Mouse (Mus musculus): ENCODE measurements at regions not wholly inside any gene's neighbourhood (a gene's known extent, or its start where the extent isn't known, plus 50 kb on each side); places are given as distances from the start of the nearest gene placed in this dataset.
"Not testable (repeated sequence)": the region's sequence is repeated elsewhere in the genome, so short reads cannot be mapped to it uniquely, and the experiment has no call there.

DNA sequence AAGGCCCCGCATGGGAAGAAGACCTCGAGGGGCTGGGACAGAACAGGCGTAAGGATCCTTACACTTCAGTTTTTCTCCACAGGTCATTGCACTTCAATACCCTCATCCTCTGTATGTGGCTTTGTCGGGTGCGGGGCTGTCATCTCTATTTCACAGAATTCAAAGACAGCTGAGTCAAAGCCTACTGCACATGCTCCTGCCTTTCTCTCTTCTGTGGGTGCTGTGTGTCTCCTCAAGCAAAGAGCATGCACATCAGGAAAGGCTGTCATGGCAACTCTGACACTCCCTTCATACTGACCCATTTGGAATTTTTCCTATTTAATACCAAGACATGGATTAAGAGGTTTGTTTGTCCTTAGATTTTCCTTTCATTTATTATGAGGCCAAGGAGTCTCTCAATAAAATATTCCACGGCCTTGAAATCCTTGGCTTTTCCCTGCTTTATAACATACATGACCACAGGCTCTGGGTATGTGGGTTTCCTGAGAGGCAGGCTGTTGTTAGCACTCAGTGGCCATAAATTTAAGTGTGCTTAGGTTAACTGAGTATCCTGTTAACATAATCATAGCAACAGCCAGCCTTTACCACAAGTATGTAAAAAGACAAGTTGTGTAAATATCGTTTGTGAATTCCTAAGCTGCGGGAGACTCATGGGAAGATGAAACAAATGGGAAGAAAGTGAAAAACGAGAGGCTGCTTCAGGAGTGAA lies 574.5 kb downstream of the Dcdc2c start:
- no peak for DNase-seq (ENCODE audit: low spot score in 2 of 2)

DNA sequence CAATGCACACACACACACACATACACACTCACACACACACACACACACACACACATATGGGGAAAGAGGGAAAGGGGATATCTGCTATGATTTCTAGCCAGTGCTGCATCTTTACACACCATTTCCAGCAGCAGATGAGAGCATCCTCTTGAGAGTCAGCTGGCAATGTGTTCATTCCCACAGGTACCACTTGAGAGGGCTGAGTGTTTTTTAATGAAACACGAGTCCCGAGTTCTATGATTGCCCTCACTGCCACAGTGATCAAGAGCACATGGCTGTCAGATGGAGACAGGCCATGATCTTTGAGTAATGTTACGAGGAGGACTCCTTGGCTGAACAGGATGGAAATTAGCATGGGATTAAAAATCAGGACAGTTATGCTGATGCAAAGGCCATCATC lies 589.3 kb downstream of the Dcdc2c start:
- no peak for DNase-seq (ENCODE audit: low spot score in 2 of 2)

DNA sequence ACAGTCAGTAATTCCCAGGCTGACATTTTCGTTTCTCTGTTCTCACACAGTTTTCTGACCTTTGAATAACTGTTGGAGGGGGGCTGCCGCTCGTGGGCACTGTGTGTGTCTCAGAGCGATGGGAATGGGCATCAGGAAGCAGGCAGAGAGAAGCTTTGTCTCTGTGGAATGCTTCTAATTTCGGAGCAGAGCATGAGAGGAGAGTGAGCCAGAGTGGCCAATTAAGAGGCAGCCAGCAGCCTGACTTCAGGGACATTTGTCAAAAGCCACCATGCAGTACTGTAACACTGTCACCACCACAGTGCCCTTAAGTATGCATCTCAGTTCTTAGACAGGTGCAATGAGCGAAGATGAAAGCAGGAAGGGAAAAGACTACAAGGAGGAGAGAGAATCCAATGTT lies 592.1 kb downstream of the Dcdc2c start:
- DNase-seq (ENCODE audit: low spot score in 2 of 2), result no peak

DNA sequence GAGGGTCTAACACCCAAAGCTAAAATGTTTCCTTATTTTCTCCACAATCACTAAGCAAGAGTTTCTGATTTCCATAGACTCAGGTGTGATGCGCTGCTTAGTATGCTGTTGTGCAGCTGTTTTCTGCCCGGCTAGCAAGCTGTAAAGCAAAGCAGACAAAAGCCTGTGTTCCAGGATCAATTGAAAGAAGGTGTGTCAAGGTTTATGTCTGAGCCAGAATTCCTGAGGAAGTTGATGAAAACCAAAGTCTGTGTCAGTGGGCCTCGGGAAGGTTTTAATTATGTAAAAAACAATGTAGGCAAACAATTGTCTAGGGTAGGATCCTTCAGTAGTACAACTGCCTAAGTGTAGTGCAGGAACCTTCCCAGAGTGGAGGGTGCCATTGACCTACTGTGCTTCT lies 604.6 kb downstream of the Dcdc2c start:
- DNase-seq (ENCODE audit: low spot score in 2 of 2), result no peak

DNA sequence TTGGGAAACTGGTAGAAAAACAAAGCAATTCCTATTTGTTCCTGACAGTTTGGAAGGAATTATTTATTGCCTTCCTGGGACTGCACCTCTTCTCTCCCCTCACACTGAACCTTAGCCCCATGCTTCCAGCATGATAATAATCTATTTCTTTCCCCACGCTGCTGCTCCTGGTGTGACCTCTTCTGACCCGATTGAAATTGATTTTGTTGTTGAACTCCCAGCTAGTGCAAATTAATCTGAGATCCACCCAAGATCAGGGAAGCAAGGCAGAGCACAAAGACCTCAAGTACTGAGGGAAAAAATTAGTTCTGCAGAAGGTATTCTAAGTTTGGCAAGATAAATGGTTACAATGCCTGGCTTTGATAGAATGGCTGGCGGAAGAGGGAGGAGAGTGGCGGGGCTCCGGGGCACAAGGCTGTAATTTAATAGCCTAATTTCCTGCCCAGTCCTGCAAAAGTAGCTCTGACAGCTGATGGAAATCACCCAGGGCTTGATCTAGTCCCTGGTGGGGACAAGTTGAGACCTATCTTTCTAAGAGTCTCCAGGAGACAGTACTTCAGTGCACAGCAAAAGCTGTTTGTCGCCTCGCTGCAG lies 604.6 kb upstream of the Sox11 start:
- no peak for DNase-seq (ENCODE audit: low spot score in 2 of 2)

DNA sequence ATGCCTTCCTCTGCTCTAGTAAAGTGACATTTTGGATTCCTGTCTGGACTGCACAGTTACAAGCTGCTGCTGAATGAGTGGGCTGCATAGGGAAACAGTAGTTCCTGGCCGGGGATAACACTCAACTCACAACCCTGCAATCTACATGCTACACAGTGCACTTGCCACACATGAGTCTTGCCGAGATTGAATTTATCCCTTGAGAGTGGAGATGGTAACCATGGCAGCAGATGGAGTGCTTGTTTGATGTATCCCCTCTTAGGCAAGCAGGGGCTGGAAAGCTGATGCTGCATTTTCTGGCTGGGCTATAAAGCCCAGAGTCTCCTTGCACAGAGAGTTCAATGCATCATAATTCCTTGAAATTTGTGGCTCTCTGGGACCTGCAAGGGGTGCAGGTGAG lies 603.0 kb upstream of the Sox11 start:
- DNase-seq (ENCODE audit: low spot score in 2 of 2), result no peak

DNA sequence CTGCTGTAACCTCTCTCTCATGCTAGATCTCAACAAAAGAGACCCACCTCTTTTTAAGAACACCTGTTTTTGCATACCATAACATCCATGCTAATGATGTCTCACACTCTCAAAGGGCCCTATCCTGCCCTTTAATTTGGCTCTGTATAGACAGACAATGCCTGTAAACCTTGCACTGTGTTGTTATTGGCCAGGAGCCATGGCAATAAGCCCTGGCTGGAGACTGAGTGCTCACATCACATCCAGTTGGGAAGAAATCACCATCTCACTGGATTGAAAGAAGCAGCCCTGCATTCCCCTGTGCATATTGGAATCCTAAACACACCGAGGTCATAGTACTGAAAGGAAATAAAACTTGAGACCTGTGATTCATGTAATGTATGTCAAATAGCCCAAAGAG lies 598.7 kb upstream of the Sox11 start:
- no peak for DNase-seq (ENCODE audit: low spot score in 2 of 2)

DNA sequence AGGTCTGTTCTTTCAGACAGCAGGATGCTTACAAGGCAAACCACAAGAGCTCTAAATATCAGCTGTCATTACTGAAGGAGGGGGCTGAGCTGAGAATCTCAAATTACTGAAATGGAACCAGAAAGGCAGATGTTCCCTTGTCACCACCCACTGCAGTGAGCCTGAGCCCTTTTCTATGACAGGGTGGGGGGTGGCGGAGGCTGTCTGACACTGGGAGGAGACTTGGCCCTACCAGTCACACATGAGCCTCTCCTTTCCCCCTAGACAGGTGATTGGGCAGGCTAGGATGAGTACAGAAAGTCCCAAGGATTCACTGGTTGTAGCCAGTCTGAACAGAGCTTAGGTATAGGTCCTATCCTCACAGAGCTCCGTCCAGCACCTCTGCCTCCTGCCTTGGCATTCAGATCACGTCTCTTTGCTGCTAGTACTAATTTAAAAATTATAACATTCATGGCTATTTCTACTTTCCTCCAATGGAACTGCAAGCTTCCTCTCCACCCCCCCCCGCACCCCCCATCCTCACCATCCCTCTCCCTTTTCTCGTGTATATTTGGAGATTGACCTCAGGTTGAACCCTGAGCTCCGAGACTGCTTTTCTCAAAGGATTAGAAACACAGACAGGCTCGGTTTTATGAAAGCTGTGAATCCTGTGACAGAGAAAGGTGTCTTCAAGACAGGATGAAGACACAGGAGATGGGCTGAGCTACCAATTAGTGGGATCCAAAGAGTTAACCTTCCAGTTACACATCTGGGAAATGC lies 590.2 kb upstream of the Sox11 start:
- DNase-seq (ENCODE audit: low spot score in 2 of 2), result peak; percentile 33 to 38

DNA sequence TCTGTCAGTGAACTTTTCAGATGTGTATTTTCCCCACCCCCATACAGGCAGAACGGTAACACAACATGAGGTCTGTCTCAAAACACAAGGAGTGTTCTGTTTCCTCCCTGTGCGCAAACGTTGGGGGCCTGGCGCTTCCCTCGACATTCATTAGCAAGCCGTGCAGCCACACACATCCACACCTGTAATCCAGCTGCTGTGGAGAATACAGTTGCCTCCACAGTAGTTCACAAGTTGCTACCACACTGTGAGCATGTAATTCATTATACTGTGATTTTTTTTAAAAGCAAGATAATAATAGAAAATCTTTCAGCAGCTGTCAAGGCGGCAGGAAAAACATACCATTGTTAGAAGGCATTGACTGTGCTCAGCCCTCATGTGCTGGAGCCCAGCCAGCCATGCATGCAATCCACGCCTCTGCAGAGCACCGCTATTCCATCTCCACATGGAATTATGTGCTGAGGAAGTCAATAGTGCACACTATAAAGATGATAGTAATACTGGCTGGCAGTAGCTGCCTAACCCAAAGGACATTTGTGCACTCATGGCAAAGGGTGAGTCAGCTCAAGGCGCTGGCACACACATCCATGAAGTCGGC lies 586.1 kb upstream of the Sox11 start:
- no peak for DNase-seq (ENCODE audit: low spot score in 2 of 2)

DNA sequence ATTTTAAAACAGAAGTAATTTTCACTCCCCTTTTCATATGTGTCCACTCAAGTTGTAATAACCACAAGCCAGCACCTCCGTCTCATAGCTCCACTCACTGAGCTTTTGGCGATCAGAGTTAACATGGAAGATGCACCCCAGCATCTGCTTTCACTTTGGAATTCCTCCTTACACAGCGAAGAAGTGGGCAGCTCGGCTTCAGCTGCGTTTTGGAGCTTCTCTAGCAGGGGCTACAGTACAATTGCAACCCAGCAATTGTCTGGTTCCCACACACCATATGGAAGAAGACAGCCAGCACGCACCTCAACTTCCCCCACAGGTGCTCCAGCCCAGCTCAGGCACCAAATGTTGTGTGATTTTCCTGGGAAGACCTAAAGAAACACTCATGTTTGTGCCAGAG lies 584.4 kb upstream of the Sox11 start:
- no peak for DNase-seq (ENCODE audit: low spot score in 2 of 2)

DNA sequence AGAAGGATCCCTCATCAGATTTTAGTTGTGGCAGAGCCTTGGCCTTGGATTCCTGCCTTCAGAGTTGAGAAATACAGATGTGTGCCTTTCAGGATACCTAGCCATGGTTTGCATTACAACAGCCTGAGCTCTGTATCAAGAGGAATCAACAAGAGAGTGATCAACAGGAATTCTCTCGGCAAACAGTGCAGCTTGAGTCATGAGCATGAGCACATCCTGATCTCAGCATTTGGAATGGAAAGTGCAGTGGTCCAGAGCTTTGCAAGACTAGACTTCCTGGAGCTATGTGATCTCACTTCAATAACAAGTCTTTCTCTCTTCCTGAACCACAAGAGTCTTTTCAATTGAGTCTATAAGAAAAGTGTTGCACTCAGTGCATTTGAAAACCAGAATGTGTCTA lies 578.2 kb upstream of the Sox11 start:
- no peak for DNase-seq (ENCODE audit: low spot score in 2 of 2)

DNA sequence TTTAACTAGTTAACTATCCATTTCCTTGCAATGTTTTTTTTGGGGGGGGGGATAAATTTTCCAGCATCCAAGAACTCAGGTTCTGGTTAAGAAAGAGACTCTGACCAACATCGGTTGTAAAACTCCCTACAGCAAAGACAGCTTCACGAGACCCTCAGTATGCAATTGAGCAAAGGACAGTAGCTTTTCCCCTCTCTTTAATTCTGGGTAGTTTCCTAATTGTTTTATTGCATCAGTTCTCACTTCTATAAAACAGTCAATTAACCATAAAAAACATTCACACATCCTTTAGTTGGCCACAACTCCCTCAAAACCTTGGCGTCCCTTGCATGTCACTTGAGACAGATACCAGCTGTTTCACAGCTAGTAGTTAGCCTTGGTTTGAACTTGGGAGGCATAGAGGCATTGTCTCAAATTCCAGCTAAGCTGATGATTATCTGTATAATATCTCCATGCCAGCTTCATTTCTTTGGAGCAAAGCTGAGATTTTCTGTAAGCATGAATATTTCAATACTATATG lies 574.1 kb upstream of the Sox11 start:
- no peak for DNase-seq (ENCODE audit: low spot score in 2 of 2)

DNA sequence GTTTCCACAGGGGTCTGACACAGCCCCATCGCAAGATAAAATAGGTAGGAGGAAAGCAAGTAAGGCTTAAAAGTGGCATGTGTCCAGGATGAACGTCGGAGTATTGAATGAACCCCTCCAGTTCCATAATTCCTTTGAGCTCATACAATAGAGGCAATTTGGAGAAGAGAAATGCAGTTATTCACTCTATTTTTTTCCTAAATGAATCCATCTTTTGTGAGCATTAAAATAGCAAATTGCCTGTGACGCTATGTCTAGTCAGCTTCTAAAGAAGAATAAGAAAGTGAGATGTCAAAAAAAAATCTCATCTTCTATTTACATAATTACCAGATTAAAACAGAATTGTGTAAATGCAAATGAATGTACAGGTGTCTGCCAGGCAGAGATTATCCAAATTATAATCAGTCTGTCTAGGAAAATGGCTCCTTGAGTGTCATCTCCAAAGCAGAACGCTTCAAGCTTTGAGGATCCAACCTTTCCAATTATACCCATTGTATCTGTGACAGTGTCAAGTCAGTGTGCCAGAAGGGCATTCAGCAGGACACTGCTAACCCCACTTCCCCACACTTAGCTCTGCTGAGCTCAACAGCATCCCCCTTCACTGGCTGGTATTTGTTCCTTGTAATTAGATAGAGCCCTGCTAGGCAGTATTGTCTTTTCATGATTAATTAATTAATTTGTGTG lies 567.2 kb upstream of the Sox11 start:
- DNase-seq (ENCODE audit: low spot score in 2 of 2), result no peak

DNA sequence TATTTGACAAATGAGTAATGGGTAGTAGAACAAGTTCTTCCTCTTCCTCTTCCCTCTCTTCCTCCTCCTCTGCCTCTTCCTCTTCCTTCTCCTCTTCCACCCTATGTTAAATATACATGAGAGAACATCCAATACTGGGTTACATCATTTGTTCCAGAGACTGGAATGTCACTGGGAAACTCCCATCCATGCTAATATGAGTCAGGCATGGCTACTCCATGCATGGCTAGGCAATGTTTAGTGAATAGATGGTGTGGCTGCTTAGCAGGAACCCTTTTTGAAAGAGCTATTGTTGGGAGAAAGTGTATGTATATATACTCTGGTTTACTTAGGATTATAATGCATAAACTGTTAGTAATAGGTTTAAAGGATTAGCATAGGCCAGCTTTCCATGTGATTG lies 554.3 kb upstream of the Sox11 start:
- not testable (repeated sequence) for DNase-seq (ENCODE audit: low spot score in 2 of 2)

DNA sequence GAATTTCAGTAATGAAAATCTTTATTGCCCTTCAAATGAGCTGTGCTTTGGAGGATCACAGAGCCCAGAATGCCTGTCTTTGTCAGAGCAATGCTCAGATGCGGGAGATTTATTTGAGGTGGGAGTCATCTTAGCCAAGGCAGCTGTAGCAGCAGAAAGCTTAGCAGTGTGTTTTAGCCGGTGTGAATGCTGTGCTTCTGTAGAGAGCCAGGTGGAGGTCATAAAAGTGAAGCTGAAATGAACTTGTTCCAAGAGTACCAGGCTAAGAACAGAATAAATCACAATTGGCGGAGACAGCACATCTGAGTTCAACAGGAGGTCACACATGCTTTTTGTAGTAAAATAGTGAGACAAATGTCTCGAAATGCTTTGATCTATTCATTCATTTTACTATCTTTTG lies 539.3 kb upstream of the Sox11 start:
- no peak for DNase-seq (ENCODE audit: low spot score in 2 of 2)

DNA sequence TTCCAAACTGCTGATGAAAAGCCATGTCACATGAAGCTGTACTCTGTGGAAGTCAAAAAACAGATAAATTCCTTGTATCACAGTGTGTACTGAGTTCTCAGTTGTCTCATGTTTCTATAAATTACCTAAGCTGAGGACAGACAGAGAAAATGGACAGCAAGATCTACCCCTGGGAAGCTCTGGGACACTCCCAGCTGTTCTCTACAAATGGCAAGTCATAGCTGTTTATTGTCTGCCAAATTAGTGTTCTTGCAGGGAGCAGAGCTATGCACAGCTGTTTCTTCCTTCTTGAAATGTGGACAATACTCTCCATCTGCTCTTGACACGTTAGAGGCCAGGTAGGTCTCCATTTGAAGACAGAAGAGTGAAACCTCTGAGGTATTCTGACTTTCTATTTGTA lies 524.0 kb upstream of the Sox11 start:
- no peak for DNase-seq (ENCODE audit: low spot score in 2 of 2)

DNA sequence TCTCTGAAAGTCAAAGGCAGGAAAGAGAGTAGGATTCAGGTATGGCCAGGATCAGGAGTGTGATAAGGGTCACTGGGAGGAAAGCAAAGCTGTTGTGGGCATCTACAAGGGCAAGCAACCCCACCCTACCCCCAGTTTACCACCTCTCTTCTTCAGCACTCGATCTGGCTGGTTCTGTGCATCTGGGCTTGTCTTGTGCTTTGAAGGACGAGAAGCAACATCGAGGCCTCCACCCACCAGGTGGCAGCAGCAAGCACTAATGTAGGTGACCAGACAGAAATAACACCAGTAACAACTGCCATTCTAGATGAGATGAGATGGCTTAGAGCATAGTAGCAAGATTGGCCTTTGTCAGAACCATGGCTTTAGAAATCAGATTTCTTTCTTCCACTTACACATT lies 507.2 kb upstream of the Sox11 start:
- DNase-seq (ENCODE audit: low spot score in 2 of 2), result no peak

DNA sequence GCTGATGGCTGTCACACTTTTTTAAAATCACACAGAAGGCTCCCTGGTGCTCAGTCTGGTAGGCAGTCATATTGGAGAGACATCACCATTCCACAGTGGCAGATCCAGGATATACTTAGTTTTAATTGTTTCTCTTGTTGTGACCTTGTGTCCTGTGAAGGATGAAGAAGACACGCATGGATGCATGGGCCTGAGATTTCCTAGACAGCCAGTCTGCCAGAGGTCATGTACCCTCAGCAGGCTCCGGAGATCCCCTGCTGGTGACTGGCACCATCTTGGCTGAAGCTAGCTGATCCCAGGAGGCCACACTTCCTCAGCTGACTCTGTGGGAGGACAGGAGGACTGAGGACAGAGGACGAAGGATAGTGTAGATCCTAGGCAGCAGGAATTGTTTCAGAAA lies 506.7 kb upstream of the Sox11 start:
- no peak for DNase-seq (ENCODE audit: low spot score in 2 of 2)

DNA sequence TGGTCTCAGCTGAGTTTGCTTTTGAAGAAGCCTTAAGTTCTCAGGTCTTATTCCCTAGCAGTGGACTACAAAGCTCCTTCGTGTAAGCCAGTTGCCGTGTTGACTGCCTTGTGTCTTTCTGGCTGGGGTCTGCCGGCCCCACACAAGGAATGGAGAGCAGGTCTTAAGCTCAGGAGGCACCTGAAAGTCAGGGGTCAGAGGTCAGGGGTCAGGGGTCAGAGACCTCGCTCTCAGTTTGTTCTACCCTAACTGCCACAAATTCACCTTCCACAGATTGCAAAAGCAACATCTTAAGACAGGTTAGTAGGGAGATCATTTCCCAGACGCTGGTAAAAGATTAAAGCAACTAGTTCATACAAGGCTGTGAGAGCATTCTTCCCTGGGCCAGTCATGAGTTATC lies 505.8 kb upstream of the Sox11 start:
- no peak for DNase-seq (ENCODE audit: low spot score in 2 of 2)

DNA sequence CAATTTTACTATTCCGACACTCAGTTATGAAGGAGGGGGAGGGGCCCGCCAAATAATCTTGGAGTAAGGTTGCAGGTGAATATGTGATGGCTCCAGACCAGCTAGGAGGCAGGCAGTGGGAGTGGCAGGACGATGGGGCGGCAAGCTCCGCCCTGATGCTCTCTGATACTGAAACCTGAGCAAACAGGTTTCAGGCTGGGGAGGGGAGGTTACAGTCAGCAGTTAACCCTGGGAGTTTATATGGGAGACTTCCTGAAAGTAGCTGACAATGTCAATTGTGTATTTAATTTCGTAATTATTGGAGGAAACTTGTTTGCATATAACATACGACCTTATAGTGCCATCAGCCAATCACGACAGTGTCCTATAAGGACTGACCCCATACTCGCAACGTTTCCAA lies 505.0 kb upstream of the Sox11 start:
- no peak for DNase-seq (ENCODE audit: low spot score in 2 of 2)

DNA sequence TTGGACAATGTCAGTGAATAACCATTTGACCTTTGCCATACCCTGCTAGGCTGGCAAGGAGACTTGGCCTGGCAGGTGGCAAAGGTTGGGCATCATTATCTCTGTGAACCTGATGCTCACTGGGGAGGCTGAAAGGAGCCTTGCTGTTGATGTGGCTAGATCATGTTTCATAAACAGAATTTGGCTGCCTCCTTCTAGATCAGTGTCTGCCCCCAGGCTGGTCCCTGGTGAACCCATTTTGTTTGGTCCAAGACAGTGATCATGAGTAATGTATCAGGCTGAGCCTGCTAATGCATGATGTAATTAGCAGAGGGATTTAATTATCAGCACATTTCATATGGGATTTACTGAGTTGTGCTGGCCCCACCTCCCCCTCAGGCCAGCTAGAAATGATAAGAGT lies 502.6 kb upstream of the Sox11 start:
- DNase-seq (ENCODE audit: low spot score in 2 of 2), result no peak

DNA sequence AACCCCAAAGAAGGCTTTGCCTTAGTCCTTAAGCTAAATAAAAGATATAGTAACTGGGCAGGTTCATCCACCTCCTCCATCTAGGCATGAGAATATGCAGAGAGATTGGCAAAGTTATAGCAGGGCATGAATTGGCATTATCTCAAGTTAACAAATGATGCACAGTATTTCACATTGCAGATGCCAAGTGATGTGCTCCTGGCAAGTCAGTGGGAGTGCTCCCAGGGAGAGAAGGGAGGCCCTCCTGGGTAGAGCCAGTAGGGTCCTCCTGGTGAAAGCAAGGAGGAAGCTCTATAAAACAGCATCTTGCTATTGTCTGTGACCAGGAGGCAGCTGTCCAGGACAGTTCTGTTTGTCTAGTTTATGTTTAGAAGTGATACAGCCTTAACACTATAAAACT lies 496.6 kb upstream of the Sox11 start:
- DNase-seq (ENCODE audit: low spot score in 2 of 2), result no peak

Data from frontal cortex, postnatal 14 days (tissue).